Mouse (Mus musculus) embryonic facial prominence, embryonic 14.5 days (tissue): ENCODE data around the gene Abhd16a. TPM values are rescaled to one million over a fixed set of nuclear protein-coding genes. Genes with fewer than 3 reads are reported as not detected.
A peak's percentile ranks its signal among the peaks of the same experiment; 100 is the strongest.
"Not testable (repeated sequence)": the region's sequence is repeated elsewhere in the genome, so short reads cannot be mapped to it uniquely, and the experiment has no call there.

ENCODE experiments used
- ATAC-seq: fragments of 200-750 bp; cut with Nextera tagmentation; 2 replicates; pipeline ENCODE4 v1.8.0; 2017; ENCODE audit warnings: low read depth, moderate number of reproducible peaks, moderate TSS enrichment
- DNase-seq: peaks from one replicate; pipeline ENCODE4 v3.0.0-alpha.2; 2015; ENCODE audit warnings: low spot score
- H3K27ac ChIP-seq: fragments of 300-500 bp; sonication (generic); replicated peaks from 2 replicates; pipeline ENCODE4 v1.5.1; 2014; ENCODE audit warnings: low read depth, mild to moderate bottlenecking, low read length, moderate library complexity
- H3K27me3 ChIP-seq: fragments of 300-500 bp; sonication (generic); replicated peaks from 2 replicates; pipeline ENCODE4 v1.6.1; 2014; ENCODE audit warnings: low read length; ENCODE audit not compliant: control insufficient read depth, insufficient read depth
- H3K36me3 ChIP-seq: fragments of 300-500 bp; sonication (generic); 2 replicates; pipeline ENCODE4 v1.6.1; 2014; ENCODE audit warnings: low read length, mixed read lengths; ENCODE audit not compliant: control insufficient read depth, insufficient read depth
- H3K4me1 ChIP-seq: fragments of 300-500 bp; sonication (generic); 2 replicates; pipeline ENCODE4 v1.6.1; 2014; ENCODE audit warnings: antibody characterized with exemption, low read length; ENCODE audit not compliant: control insufficient read depth, insufficient read depth
- H3K4me2 ChIP-seq: fragments of 300-500 bp; sonication (generic); 2 replicates; pipeline ENCODE4 v1.6.1; 2014; ENCODE audit warnings: low read depth, mild to moderate bottlenecking, low read length, moderate library complexity, mixed read lengths
- H3K4me3 ChIP-seq: fragments of 300-500 bp; sonication (generic); 2 replicates; pipeline ENCODE4 v1.5.1; 2014; ENCODE audit warnings: low read depth, mild to moderate bottlenecking, low read length
- H3K9ac ChIP-seq: fragments of 300-500 bp; sonication (generic); 2 replicates; pipeline ENCODE4 v1.6.1; 2014; ENCODE audit warnings: low read depth, mild to moderate bottlenecking, low read length, moderate library complexity, mixed read lengths
- H3K9me3 ChIP-seq: fragments of 300-500 bp; sonication (generic); 2 replicates; pipeline ENCODE4 v1.6.1; 2016; ENCODE audit warnings: low read length; ENCODE audit not compliant: control insufficient read depth
- WGBS: fragments of 180-500 bp; shearing (Covaris S2); extraction: QIAGEN DNeasy Blood & Tissue Kit; methylation state at CpG from one replicate; pipeline ENCODE4 v1.1.7; 2014; 5-methylcytosine and 5-hydroxymethylcytosine counted together
- polyA plus RNA-seq: library from polyadenylated mRNA; unstranded; fragments of >200 nt; fragmentation: Nextera tagmentation; extraction: Ambion mirVana; gene quantifications from 2 replicates; pipeline ENCODE4 v1.2.1, GENCODE M21; 2014

Abhd16a gene
- polyA plus RNA-seq, 1 experiment from 2014 or later: 77.2 TPM

- ATAC-seq: no peak
- Histone ChIP-seq H3K27ac (no peak within 1 kb of the TSS), H3K4me2 (no peak within 1 kb of the TSS), H3K9ac (no peak within 1 kb of the TSS), H3K9me3 (no peaks in the 10 kb centered on the region), H3K36me3 (peaks cover 55% of the 10 kb centered on the region), H3K4me1 (peaks cover 5% of the 10 kb centered on the region), H3K27me3 (no peaks in the 10 kb centered on the region), H3K4me3 (no peak within 1 kb of the TSS)
- DNase-seq: no peak
- 84% methylated on average over 8 of the region's 8 CpGs for WGBS
Observed at GRCm38 (mm10) chr17:35115046-35116019, 26.3 kb downstream of the Abhd16a start, which contains the start of gene Ly6g5b. TSS of gene Ly6g5b (minus strand) at chr17:35115428.

- Histone ChIP-seq H3K36me3 (peaks cover 45% of the 10 kb centered on the region), H3K4me3 (peak overlapping the region; percentile 88), H3K27ac (peak overlapping the region; percentile 69), H3K9ac (peak overlapping the region; percentile 90), H3K9me3 (no peaks in the 10 kb centered on the region), H3K27me3 (no peaks in the 10 kb centered on the region), H3K4me2 (peak overlapping the region; percentile 81), H3K4me1 (peaks cover 10% of the 10 kb centered on the region)
- DNase-seq (no peak), ATAC-seq (no peak)
- under 1% methylated on average over 33 of the region's 33 CpGs for WGBS
Observed at GRCm38 (mm10) chr17:35120745-35121142, 31.7 kb downstream of the Abhd16a start.

- under 1% methylated on average over 34 of the region's 50 CpGs for WGBS
- ATAC-seq: peak; percentile 95
- Histone ChIP-seq H3K36me3 (peaks cover 40% of the 10 kb centered on the region), H3K27ac (peak within 1 kb of the TSS; percentile 92), H3K4me3 (peak within 1 kb of the TSS; percentile 88), H3K9me3 (no peaks in the 10 kb centered on the region), H3K9ac (peak within 1 kb of the TSS; percentile 90), H3K4me1 (peaks cover 11% of the 10 kb centered on the region), H3K4me2 (peak within 1 kb of the TSS; percentile 93), H3K27me3 (no peaks in the 10 kb centered on the region)
- DNase-seq: peak; percentile 100
Observed at GRCm38 (mm10) chr17:35121143-35121799, 32.2 kb downstream of the Abhd16a start, which contains the start of gene Gpank1. TSS of gene Gpank1 (plus strand) at chr17:35121455.

GRCm38 (mm10) chr17:35121871-35122303 lies 32.8 kb downstream of the Abhd16a start, which contains the start of gene Csnk2b:
TSS of gene Csnk2b (minus strand) at chr17:35122053.
- Histone ChIP-seq H3K9me3 (no peaks in the 10 kb centered on the region), H3K36me3 (peaks cover 34% of the 10 kb centered on the region), H3K4me2 (peak within 1 kb of the TSS; percentile 93), H3K4me3 (peak within 1 kb of the TSS; percentile 88), H3K27ac (peak within 1 kb of the TSS; percentile 92), H3K9ac (peak within 1 kb of the TSS; percentile 90), H3K27me3 (no peaks in the 10 kb centered on the region), H3K4me1 (peaks cover 15% of the 10 kb centered on the region)
- 1% methylated on average over 19 of the region's 19 CpGs for WGBS
- ATAC-seq (no peak; the same call in 1 of the 2 replicates), DNase-seq (peak; percentile 85)

- H3K4me3 ChIP-seq, DNase-seq, ATAC-seq, H3K9ac ChIP-seq, H3K27me3 ChIP-seq, H3K27ac ChIP-seq, H3K4me2 ChIP-seq, H3K9me3 ChIP-seq: not testable (repeated sequence)
- H3K36me3 ChIP-seq: peaks cover 25% of the 10 kb centered on the region
- H3K4me1 ChIP-seq: peaks cover 19% of the 10 kb centered on the region
- WGBS: 85% methylated on average over 9 of the region's 9 CpGs
Observed at GRCm38 (mm10) chr17:35123287-35123686, 34.2 kb downstream of the Abhd16a start.

GRCm38 (mm10) chr17:35124261-35124896 lies 35.3 kb downstream of the Abhd16a start:
- H3K9me3 ChIP-seq, H3K4me2 ChIP-seq, H3K27me3 ChIP-seq, H3K4me3 ChIP-seq, H3K27ac ChIP-seq, DNase-seq, H3K9ac ChIP-seq, ATAC-seq: not testable (repeated sequence)
- 93% methylated on average over 12 of the region's 12 CpGs for WGBS
- peaks cover 19% of the 10 kb centered on the region for H3K4me1 ChIP-seq
- peaks cover 25% of the 10 kb centered on the region; the same call in 1 of the 2 replicates for H3K36me3 ChIP-seq

- H3K27me3 ChIP-seq: no peaks in the 10 kb centered on the region
- peaks cover 15% of the 10 kb centered on the region for H3K4me1 ChIP-seq
- H3K27ac ChIP-seq: no peak overlapping the region
- 0 out of 2 replicates have a peak overlapping the region, but pooled peaks have one; percentile 87 for H3K4me2 ChIP-seq
- no peaks in the 10 kb centered on the region for H3K9me3 ChIP-seq
- no peak overlapping the region for H3K4me3 ChIP-seq
- ATAC-seq (no peak), DNase-seq (no peak)
- 85% methylated on average over 1 of the region's 1 CpGs for WGBS
- H3K36me3 ChIP-seq: peaks cover 28% of the 10 kb centered on the region; the same call in 1 of the 2 replicates
- H3K9ac ChIP-seq: peak overlapping the region; percentile 78; the same call in 1 of the 2 replicates
Observed at GRCm38 (mm10) chr17:35125081-35125480, 36.0 kb downstream of the Abhd16a start.

GRCm38 (mm10) chr17:35125578-35125977 lies 36.5 kb downstream of the Abhd16a start:
- Histone ChIP-seq H3K36me3 (peaks cover 29% of the 10 kb centered on the region; the same call in 1 of the 2 replicates), H3K4me1 (peaks cover 13% of the 10 kb centered on the region), H3K4me3 (peak overlapping the region; percentile 76), H3K4me2 (peak overlapping the region; percentile 87), H3K9me3 (no peaks in the 10 kb centered on the region), H3K27me3 (no peaks in the 10 kb centered on the region), H3K27ac (peak overlapping the region; percentile 75), H3K9ac (peak overlapping the region; percentile 78)
- DNase-seq (no peak), ATAC-seq (no peak)
- WGBS: 26% methylated on average over 6 of the region's 6 CpGs
